Mouse (Mus musculus) limb, embryonic 15.5 days (tissue): ENCODE data around the gene Mob1b. TPM values are rescaled to one million over a fixed set of nuclear protein-coding genes. Genes with fewer than 3 reads are reported as not detected.

ENCODE experiments used
- ATAC-seq: fragments of 200-750 bp; cut with Nextera tagmentation; 2 replicates; pipeline ENCODE4 v1.8.0; 2017; ENCODE audit warnings: low read depth, moderate TSS enrichment; ENCODE audit not compliant: insufficient number of reproducible peaks, low FRiP score, low TSS enrichment
- H3K27ac ChIP-seq: fragments of 300-500 bp; sonication (generic); 2 replicates; pipeline ENCODE4 v1.5.1; 2015; ENCODE audit warnings: moderate library complexity, mild to moderate bottlenecking, inconsistent platforms
- H3K27me3 ChIP-seq: fragments of 300-500 bp; sonication (generic); 2 replicates; pipeline ENCODE4 v1.6.1; 2015; ENCODE audit warnings: inconsistent platforms
- H3K36me3 ChIP-seq: fragments of 300-500 bp; sonication (generic); 2 replicates; pipeline ENCODE4 v1.6.1; 2015; ENCODE audit warnings: inconsistent platforms
- H3K4me1 ChIP-seq: fragments of 300-500 bp; sonication (generic); 2 replicates; pipeline ENCODE4 v1.6.1; 2015; ENCODE audit warnings: inconsistent platforms
- H3K4me2 ChIP-seq: fragments of 300-500 bp; sonication (generic); 2 replicates; pipeline ENCODE4 v1.6.1; 2015; ENCODE audit warnings: mild to moderate bottlenecking, inconsistent platforms
- H3K4me3 ChIP-seq: fragments of 300-500 bp; sonication (generic); 2 replicates; pipeline ENCODE4 v1.5.1; 2015; ENCODE audit warnings: mild to moderate bottlenecking, inconsistent platforms
- H3K9ac ChIP-seq: fragments of 300-500 bp; sonication (generic); 2 replicates; pipeline ENCODE4 v1.6.1; 2015; ENCODE audit warnings: inconsistent platforms
- H3K9me3 ChIP-seq: fragments of 300-500 bp; sonication (generic); 2 replicates; pipeline ENCODE4 v1.6.1; 2016; ENCODE audit warnings: inconsistent platforms
- WGBS: fragments of 180-500 bp; shearing (Covaris S2); methylation state at CpG from one replicate; pipeline ENCODE4 v1.1.7; 2015; 5-methylcytosine and 5-hydroxymethylcytosine counted together
- polyA plus RNA-seq: library from polyadenylated mRNA; unstranded; fragments of >200 nt; fragmentation: Nextera tagmentation; extraction: Ambion mirVana; gene quantifications from 2 replicates; pipeline ENCODE4 v1.2.1, GENCODE M21; 2015

Gene Mob1b
- polyA plus RNA-seq, 1 experiment from 2014 or later, result 11.0 TPM

GRCm38 (mm10) chr5:88793676-88794075 is 73.0 kb downstream of the Mob1b start:
- no peak overlapping the region for H3K27ac ChIP-seq
- no peaks in the 10 kb centered on the region for H3K27me3 ChIP-seq
- H3K9me3 ChIP-seq, result no peaks in the 10 kb centered on the region
- no peak overlapping the region for H3K4me2 ChIP-seq
- H3K4me3 ChIP-seq, result no peak overlapping the region
- ATAC-seq, result no peak
- H3K4me1 ChIP-seq, result no peaks in the 10 kb centered on the region
- no peaks in the 10 kb centered on the region for H3K36me3 ChIP-seq
- 85% methylated on average over 3 of the region's 3 CpGs for WGBS
- no peak overlapping the region for H3K9ac ChIP-seq

- no peak overlapping the region for H3K4me2 ChIP-seq
- no peak overlapping the region for H3K4me3 ChIP-seq
- H3K36me3 ChIP-seq, result no peaks in the 10 kb centered on the region
- no peaks in the 10 kb centered on the region for H3K27me3 ChIP-seq
- ATAC-seq, result no peak
- no peak overlapping the region for H3K27ac ChIP-seq
- H3K9me3 ChIP-seq, result no peaks in the 10 kb centered on the region
- H3K9ac ChIP-seq, result no peak overlapping the region
- H3K4me1 ChIP-seq, result no peaks in the 10 kb centered on the region
- 51% methylated on average over 9 of the region's 9 CpGs for WGBS
Measured at GRCm38 (mm10) chr5:88795910-88796584, 75.4 kb downstream of the Mob1b start.

GRCm38 (mm10) chr5:88796588-88796987 is 75.9 kb downstream of the Mob1b start:
- Histone ChIP-seq H3K36me3 (no peaks in the 10 kb centered on the region), H3K27ac (no peak overlapping the region), H3K4me2 (no peak overlapping the region), H3K9me3 (no peaks in the 10 kb centered on the region), H3K4me1 (no peaks in the 10 kb centered on the region), H3K9ac (no peak overlapping the region), H3K4me3 (no peak overlapping the region), H3K27me3 (no peaks in the 10 kb centered on the region)
- 67% methylated on average over 11 of the region's 11 CpGs for WGBS
- no peak for ATAC-seq

GRCm38 (mm10) chr5:88797121-88797520 is 76.5 kb downstream of the Mob1b start:
- Histone ChIP-seq H3K36me3 (no peaks in the 10 kb centered on the region), H3K9ac (no peak overlapping the region), H3K4me3 (no peak overlapping the region), H3K4me1 (no peaks in the 10 kb centered on the region), H3K9me3 (no peaks in the 10 kb centered on the region), H3K27me3 (no peaks in the 10 kb centered on the region), H3K27ac (no peak overlapping the region), H3K4me2 (no peak overlapping the region)
- WGBS, result 74% methylated on average over 6 of the region's 6 CpGs
- no peak for ATAC-seq

GRCm38 (mm10) chr5:88805616-88806015 is 85.0 kb downstream of the Mob1b start:
- Histone ChIP-seq H3K4me3 (no peak overlapping the region), H3K36me3 (no peaks in the 10 kb centered on the region), H3K9ac (no peak overlapping the region), H3K4me1 (peaks cover 2% of the 10 kb centered on the region; the same call in 1 of the 2 replicates), H3K27ac (no peak overlapping the region), H3K9me3 (no peaks in the 10 kb centered on the region), H3K27me3 (peaks cover 4% of the 10 kb centered on the region; the same call in 1 of the 2 replicates), H3K4me2 (no peak overlapping the region)
- no peak for ATAC-seq
- 76% methylated on average over 4 of the region's 4 CpGs for WGBS

GRCm38 (mm10) chr5:88806278-88806677 is 85.6 kb downstream of the Mob1b start:
- Histone ChIP-seq H3K4me1 (peaks cover 2% of the 10 kb centered on the region; the same call in 1 of the 2 replicates), H3K27ac (no peak overlapping the region), H3K9me3 (no peaks in the 10 kb centered on the region), H3K4me2 (no peak overlapping the region), H3K4me3 (no peak overlapping the region), H3K27me3 (peaks cover 4% of the 10 kb centered on the region; the same call in 1 of the 2 replicates), H3K36me3 (no peaks in the 10 kb centered on the region), H3K9ac (no peak overlapping the region)
- WGBS, result 25% methylated on average over 5 of the region's 5 CpGs
- ATAC-seq, result no peak

GRCm38 (mm10) chr5:88807342-88807741 is 86.7 kb downstream of the Mob1b start:
- H3K9ac ChIP-seq, result no peak overlapping the region
- no peaks in the 10 kb centered on the region for H3K9me3 ChIP-seq
- no peaks in the 10 kb centered on the region for H3K36me3 ChIP-seq
- no peak overlapping the region for H3K4me2 ChIP-seq
- ATAC-seq, result no peak
- 27% methylated on average over 9 of the region's 9 CpGs for WGBS
- H3K4me3 ChIP-seq, result no peak overlapping the region
- H3K27ac ChIP-seq, result no peak overlapping the region
- H3K27me3 ChIP-seq, result peaks cover 4% of the 10 kb centered on the region; the same call in 1 of the 2 replicates
- H3K4me1 ChIP-seq, result peaks cover 2% of the 10 kb centered on the region; the same call in 1 of the 2 replicates

- Histone ChIP-seq H3K27me3 (no peaks in the 10 kb centered on the region), H3K27ac (no peak overlapping the region), H3K4me1 (no peaks in the 10 kb centered on the region), H3K9me3 (no peaks in the 10 kb centered on the region), H3K4me3 (no peak overlapping the region), H3K36me3 (no peaks in the 10 kb centered on the region), H3K9ac (no peak overlapping the region), H3K4me2 (no peak overlapping the region)
- WGBS, result 84% methylated on average over 2 of the region's 2 CpGs
- no peak for ATAC-seq
Measured at GRCm38 (mm10) chr5:88813188-88813587, 92.5 kb downstream of the Mob1b start.

Other genes starting within 250 kb of the Mob1b start
- 0.07 and 0.14 TPM in 2 replicates for gene Enam, start 232.9 kb upstream of the Mob1b start, polyA plus RNA-seq
- 0.29 and 0.33 TPM in 2 replicates for gene Jchain, start 193.0 kb upstream of the Mob1b start, polyA plus RNA-seq
- gene Utp3, start 166.4 kb upstream of the Mob1b start, polyA plus RNA-seq, result 68.7 and 71.3 TPM in 2 replicates
- gene Rufy3, start 155.8 kb upstream of the Mob1b start, polyA plus RNA-seq, result 9.2 and 10.6 TPM in 2 replicates
- gene Grsf1, start 44.7 kb upstream of the Mob1b start, polyA plus RNA-seq, result 39.4 and 47.5 TPM in 2 replicates
- 36.0 and 37.6 TPM in 2 replicates for gene Dck, start 44.1 kb downstream of the Mob1b start, polyA plus RNA-seq
- gene Slc4a4, start 166.0 kb downstream of the Mob1b start, polyA plus RNA-seq, result 2.0 and 2.1 TPM in 2 replicates